Mouse (Mus musculus) stomach, postnatal 0 days (tissue): ENCODE measurements around the gene Neurog1. TPM values are rescaled to one million over a fixed set of nuclear protein-coding genes. Genes with fewer than 3 reads are reported as not detected.

Source experiments
- ATAC-seq: fragments of 200-750 bp; cut with Nextera tagmentation; 2 replicates; pipeline ENCODE4 v1.8.0; 2017; ENCODE audit not compliant: low FRiP score, low TSS enrichment
- DNase-seq: peaks from one replicate; pipeline ENCODE4 v3.0.0-alpha.2; 2016; ENCODE audit warnings: low spot score
- H3K27ac ChIP-seq: fragments of 300-500 bp; sonication (generic); replicated peaks from 2 replicates; pipeline ENCODE4 v1.5.1; 2014; ENCODE audit warnings: mild to moderate bottlenecking, control low read depth
- H3K27me3 ChIP-seq: fragments of 300-500 bp; sonication (generic); 2 replicates; pipeline ENCODE4 v1.6.1; 2014; ENCODE audit warnings: low read length; ENCODE audit not compliant: control insufficient read depth, insufficient read depth
- H3K36me3 ChIP-seq: fragments of 300-500 bp; sonication (generic); 2 replicates; pipeline ENCODE4 v1.6.1; 2014; ENCODE audit warnings: low read length, mixed read lengths; ENCODE audit not compliant: control insufficient read depth, insufficient read depth
- H3K4me1 ChIP-seq: fragments of 300-500 bp; sonication (generic); replicated peaks from 2 replicates; pipeline ENCODE4 v1.6.1; 2014; ENCODE audit warnings: antibody characterized with exemption; ENCODE audit not compliant: control insufficient read depth, insufficient read depth
- H3K4me2 ChIP-seq: fragments of 300-500 bp; sonication (generic); replicated peaks from 2 replicates; pipeline ENCODE4 v1.6.1; 2014; ENCODE audit warnings: low read depth, mild to moderate bottlenecking, control low read depth, moderate library complexity
- H3K4me3 ChIP-seq: fragments of 300-500 bp; sonication (generic); 2 replicates; pipeline ENCODE4 v1.5.1; 2014; ENCODE audit warnings: low read depth, low read length, control low read depth
- H3K9ac ChIP-seq: fragments of 300-500 bp; sonication (generic); 2 replicates; pipeline ENCODE4 v1.6.1; 2014; ENCODE audit warnings: mild to moderate bottlenecking, low read length, control low read depth, mixed read lengths
- H3K9me3 ChIP-seq: fragments of 300-500 bp; sonication (generic); 2 replicates; pipeline ENCODE4 v1.6.1; 2016; ENCODE audit warnings: low read length; ENCODE audit not compliant: control insufficient read depth
- CTCF ChIP-seq: IDR thresholded peaks from 2 replicates; pipeline ENCODE4 v1.5.1; 2016; ENCODE audit warnings: antibody characterized with exemption, low read depth, mild to moderate bottlenecking, moderate library complexity
- EP300 ChIP-seq: optimal IDR thresholded peaks from 2 replicates; pipeline ENCODE3; 2016; ENCODE audit warnings: antibody characterized with exemption
- WGBS: fragments of 180-500 bp; shearing (Covaris S2); extraction: QIAGEN DNeasy Blood & Tissue Kit; methylation state at CpG from one replicate; pipeline ENCODE4 v1.1.7; 2014; 5-methylcytosine and 5-hydroxymethylcytosine counted together
- polyA plus RNA-seq: library from polyadenylated mRNA; unstranded; fragments of >200 nt; fragmentation: Nextera tagmentation; extraction: Ambion mirVana; gene quantifications from 2 replicates; pipeline ENCODE4 v1.2.1, GENCODE M21; 2015

Neurog1 gene
- polyA plus RNA-seq, 1 experiment from 2014 or later, result not detected

DNA sequence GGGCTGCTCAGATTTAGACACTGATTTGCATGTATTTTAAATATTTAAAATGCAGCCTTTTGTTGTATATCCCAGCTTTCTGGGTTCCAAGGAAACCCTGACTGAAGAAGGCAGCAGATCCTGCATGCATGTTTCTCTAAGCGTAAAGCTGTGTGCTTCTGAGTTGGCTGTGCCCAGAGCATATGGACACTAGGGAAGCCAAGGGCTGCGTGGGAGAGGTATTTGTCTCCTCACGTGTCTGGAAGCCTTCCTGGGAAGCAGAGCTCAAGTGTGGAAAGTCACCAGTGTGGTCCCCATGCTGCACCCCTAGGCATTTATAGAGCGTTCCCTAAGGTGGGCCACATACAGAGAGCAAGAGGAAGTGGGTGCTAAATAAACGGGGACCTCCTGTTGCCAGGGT lies 13.7 kb upstream of the Neurog1 start:
- no peak for TF ChIP-seq EP300
- TF ChIP-seq CTCF, result no peak
- no peak overlapping the region for H3K9ac ChIP-seq
- no peak overlapping the region for H3K4me2 ChIP-seq
- no peak overlapping the region for H3K27ac ChIP-seq
- H3K9me3 ChIP-seq, result no peaks in the 10 kb centered on the region
- H3K36me3 ChIP-seq, result no peaks in the 10 kb centered on the region
- 61% methylated on average over 5 of the region's 5 CpGs for WGBS
- no peak for DNase-seq
- ATAC-seq, result no peak
- H3K4me3 ChIP-seq, result no peak overlapping the region
- no peaks in the 10 kb centered on the region for H3K4me1 ChIP-seq
- H3K27me3 ChIP-seq, result peaks cover under 1% of the 10 kb centered on the region; the same call in 1 of the 2 replicates

DNA sequence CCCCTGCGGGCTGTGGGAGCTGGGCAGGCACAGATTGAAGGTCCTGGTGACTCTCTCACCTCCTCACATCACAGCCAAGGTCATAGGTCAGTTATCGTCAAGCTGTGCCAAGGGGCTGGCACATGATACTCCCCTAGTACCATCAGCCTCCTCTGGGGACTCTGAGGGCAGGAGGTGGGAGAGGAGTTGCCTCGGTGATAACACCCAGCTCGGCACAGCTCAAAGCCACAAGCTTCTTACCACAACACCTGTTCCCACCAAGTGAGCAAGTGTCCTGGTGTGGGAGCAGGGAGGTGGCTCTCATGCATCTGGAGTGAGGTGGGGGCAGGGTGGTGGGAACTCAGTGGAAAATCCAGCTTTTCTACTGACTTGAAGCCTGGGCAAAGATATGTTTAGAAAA lies 10.3 kb upstream of the Neurog1 start:
- no peaks in the 10 kb centered on the region for H3K4me1 ChIP-seq
- no peak overlapping the region for H3K27ac ChIP-seq
- H3K4me2 ChIP-seq, result no peak overlapping the region
- H3K27me3 ChIP-seq, result peaks cover 2% of the 10 kb centered on the region
- TF ChIP-seq CTCF, result no peak
- TF ChIP-seq EP300, result no peak
- DNase-seq, result no peak
- H3K9me3 ChIP-seq, result no peaks in the 10 kb centered on the region
- ATAC-seq, result no peak
- H3K36me3 ChIP-seq, result no peaks in the 10 kb centered on the region
- 35% methylated on average over 4 of the region's 4 CpGs for WGBS
- H3K9ac ChIP-seq, result no peak overlapping the region
- H3K4me3 ChIP-seq, result no peak overlapping the region

DNA sequence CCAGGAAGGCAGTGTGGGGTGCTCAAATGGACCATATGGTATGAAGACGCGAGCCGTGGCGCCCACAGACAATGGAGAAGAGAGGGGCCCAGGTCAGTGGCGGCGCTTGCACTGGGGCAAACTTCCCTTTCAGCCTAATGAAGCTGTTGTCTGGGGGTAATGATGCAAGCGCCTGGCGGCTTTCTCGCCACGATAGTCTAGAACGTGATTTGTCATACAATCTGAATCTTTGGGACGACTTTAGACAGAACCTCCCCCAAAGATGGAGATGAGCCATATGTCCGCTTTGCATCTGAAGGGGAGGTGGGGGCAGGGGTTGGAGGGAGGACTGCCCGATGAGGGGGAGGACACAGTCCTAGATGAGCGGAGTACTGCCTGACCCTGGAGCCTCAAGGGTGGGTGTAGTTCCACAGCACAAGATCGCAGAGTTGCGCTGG lies 8.4 kb upstream of the Neurog1 start:
- no peak for DNase-seq
- peaks cover 7% of the 10 kb centered on the region for H3K27me3 ChIP-seq
- no peak for TF ChIP-seq EP300
- no peak for TF ChIP-seq CTCF
- no peak overlapping the region for H3K9ac ChIP-seq
- no peak for ATAC-seq
- H3K4me1 ChIP-seq, result no peaks in the 10 kb centered on the region
- H3K36me3 ChIP-seq, result no peaks in the 10 kb centered on the region
- H3K27ac ChIP-seq, result no peak overlapping the region
- no peak overlapping the region for H3K4me3 ChIP-seq
- no peaks in the 10 kb centered on the region for H3K9me3 ChIP-seq
- no peak overlapping the region for H3K4me2 ChIP-seq
- 7% methylated on average over 17 of the region's 17 CpGs for WGBS

GRCm38 (mm10) chr13:56259926-56260250 lies 7.9 kb upstream of the Neurog1 start:
- H3K36me3 ChIP-seq, result no peaks in the 10 kb centered on the region
- 5% methylated on average over 5 of the region's 5 CpGs for WGBS
- DNase-seq, result no peak
- H3K4me2 ChIP-seq, result no peak overlapping the region
- ATAC-seq, result no peak
- no peak overlapping the region for H3K27ac ChIP-seq
- H3K9me3 ChIP-seq, result no peaks in the 10 kb centered on the region
- TF ChIP-seq CTCF, result no peak
- TF ChIP-seq EP300, result no peak
- H3K27me3 ChIP-seq, result peaks cover 10% of the 10 kb centered on the region
- H3K4me3 ChIP-seq, result no peak overlapping the region
- H3K9ac ChIP-seq, result no peak overlapping the region
- no peaks in the 10 kb centered on the region for H3K4me1 ChIP-seq

- Histone ChIP-seq H3K27me3 (peaks cover 10% of the 10 kb centered on the region), H3K4me1 (no peaks in the 10 kb centered on the region), H3K27ac (no peak overlapping the region), H3K9ac (no peak overlapping the region), H3K36me3 (no peaks in the 10 kb centered on the region), H3K9me3 (no peaks in the 10 kb centered on the region), H3K4me3 (peak overlapping the region; percentile 17; the same call in 1 of the 2 replicates), H3K4me2 (0 out of 2 replicates have a peak overlapping the region, but pooled peaks have one; percentile 23)
- DNase-seq (no peak), ATAC-seq (no peak)
- 1% methylated on average over 52 of the region's 55 CpGs for WGBS
- TF ChIP-seq EP300 (no peak), CTCF (peak; percentile 42)
Measured at GRCm38 (mm10) chr13:56259021-56259925, 7.3 kb upstream of the Neurog1 start.
